8 mouse cellular contexts compared by ENCODE assay signal in the genomic region with DNA sequence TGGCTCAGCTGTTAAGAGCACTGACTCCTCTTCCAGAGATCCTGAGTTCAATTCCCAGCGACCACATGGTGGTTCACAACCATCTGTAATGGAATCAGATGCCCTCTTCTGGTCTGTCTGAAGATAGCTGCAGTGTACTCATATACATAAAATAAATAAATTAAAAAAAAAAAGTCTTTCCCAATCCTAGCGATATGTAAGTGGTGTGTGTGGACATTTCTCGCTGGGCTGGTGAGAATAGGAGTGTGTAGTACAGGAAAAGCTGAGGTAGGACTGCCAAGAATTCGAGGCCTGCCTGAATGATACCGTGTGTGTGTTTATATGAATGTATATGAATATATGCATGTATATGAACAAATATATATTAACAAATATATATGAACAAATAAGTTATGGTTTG. TPM values are rescaled to one million over a fixed set of nuclear protein-coding genes. Genes with fewer than 3 reads are reported as not detected.
A peak's percentile ranks its signal among the peaks of the same experiment; 100 is the strongest.
DNase-seq lines count a peak whose midpoint lies in the region; ATAC-seq lines count a peak whose summit lies in the region.

No protein-coding gene starts in this region.

- H3K4me1 ChIP-seq in heart, embryonic 10.5 days, result peaks cover 32% of the 10 kb centered on the region
- peaks cover 26% of the 10 kb centered on the region for H3K4me1 ChIP-seq in forebrain, embryonic 16.5 days (replicated peaks; ENCODE audit: control insufficient read depth, insufficient read depth, low read length)

- ATAC-seq in forebrain, embryonic 16.5 days, result no peak
- ATAC-seq in activated CD4-positive, CD25-positive, alpha-beta regulatory T cell, adult 4 months, result no peak

- no peaks in the 10 kb centered on the region for H3K27me3 ChIP-seq in heart, embryonic 10.5 days (ENCODE audit: insufficient read depth, poor library complexity, severe bottlenecking)
- no peaks in the 10 kb centered on the region for H3K27me3 ChIP-seq in forebrain, embryonic 16.5 days (replicated peaks; ENCODE audit: control insufficient read depth, insufficient read depth, low read length)

- H3K4me3 ChIP-seq in heart, embryonic 10.5 days, result peak overlapping the region; percentile 66; the same call in 1 of the 2 replicates
- H3K4me3 ChIP-seq in forebrain, embryonic 16.5 days (replicated peaks; ENCODE audit: low read length), result no peak overlapping the region
- H3K4me3 ChIP-seq in macrophage (ENCODE audit: inconsistent target), result peak overlapping the region; percentile 56

- no peak for DNase-seq in heart, embryonic 10.5 days (ENCODE audit: low spot score)
- DNase-seq in heart, postnatal 4 days, result no peak
- DNase-seq in A20 (ENCODE audit: low read depth, low spot score), result peak; percentile 39
- DNase-seq in right cerebral cortex, adult 18-20 months, result no peak
- DNase-seq in retina, embryonic 14.5 days (ENCODE audit: low spot score), result no peak

- H3K9me3 ChIP-seq in heart, embryonic 10.5 days, result no peaks in the 10 kb centered on the region
- H3K9me3 ChIP-seq in forebrain, embryonic 16.5 days (ENCODE audit: control insufficient read depth, low read length), result no peaks in the 10 kb centered on the region

- peaks cover 37% of the 10 kb centered on the region for H3K79me2 ChIP-seq in macrophage (ENCODE audit: inconsistent target)

- peaks cover 10% of the 10 kb centered on the region; the same call in 1 of the 2 replicates for H3K36me3 ChIP-seq in heart, embryonic 10.5 days
- H3K36me3 ChIP-seq in forebrain, embryonic 16.5 days (ENCODE audit: control insufficient read depth, insufficient read depth), result no peaks in the 10 kb centered on the region
- peaks cover 5% of the 10 kb centered on the region; the same call in 1 of the 2 replicates for H3K36me3 ChIP-seq in macrophage (ENCODE audit: inconsistent target)

- 52% methylated on average over 5 of the region's 5 CpGs for WGBS in heart, embryonic 10.5 days
- WGBS in forebrain, embryonic 16.5 days, result 47% methylated on average over 5 of the region's 5 CpGs
- 31% methylated on average over 5 of the region's 5 CpGs for WGBS in macrophage (ENCODE audit: missing documents)

- H3K4me2 ChIP-seq in forebrain, embryonic 16.5 days (ENCODE audit: low read length), result 0 out of 2 replicates have a peak overlapping the region, but pooled peaks have one; percentile 25

- no peak overlapping the region for H3K9ac ChIP-seq in forebrain, embryonic 16.5 days (replicated peaks; ENCODE audit: low read depth, low read length)

- H3K27ac ChIP-seq in heart, embryonic 10.5 days, result peak overlapping the region; percentile 94; the same call in 1 of the 2 replicates
- H3K27ac ChIP-seq in forebrain, embryonic 16.5 days (ENCODE audit: low read length), result no peak overlapping the region
- H3K27ac ChIP-seq in macrophage, result no peak overlapping the region

RNA-seq across cellular contexts. Expression of gene Bpnt1, which starts 0.6 kb away (rescaled TPM):
- polyA plus RNA-seq in heart, embryonic 10.5 days (2016; fragmentation: Nextera tagmentation; extraction: Ambion mirVana), result 38.5 and 39.9 TPM in 2 replicates
- 10 to 100 TPM; 27.8 to 29.8 TPM for total RNA-seq in heart, postnatal 4 days (2021)
- 33.9 and 43.2 TPM in 2 replicates for polyA plus RNA-seq in forebrain, embryonic 16.5 days (2015; fragmentation: Nextera tagmentation; extraction: Ambion mirVana)
- 10 to 100 TPM in 1 of 26 experiments, 1 to 10 TPM in 23, under 1 TPM in 2; 0.65 to 13.1 (median 3.7) TPM for total RNA-seq in macrophage (2018; cell fraction: chromatin; rRNA removed)
- 10 to 100 TPM; 15.9 to 22.4 (median 20.8) TPM for total RNA-seq in macrophage (2018; cell fraction: cytosol; rRNA removed)
- 10 to 100 TPM in 3 of 26 experiments, 1 to 10 TPM in 23; 2.8 to 12.9 (median 6.3) TPM for total RNA-seq in macrophage (2018; cell fraction: nucleus; rRNA removed)
- 16.3 to 36.1 TPM (median 25.1 TPM) in 3 replicates for polyA plus RNA-seq in macrophage (2018)
- 10 to 100 TPM; 15.7 to 16.7 TPM for polyA plus RNA-seq in activated CD4-positive, CD25-positive, alpha-beta regulatory T cell, adult 4 months (2017; shearing (Covaris generic))

RNA-seq across cellular contexts. Expression of gene Iars2, which starts 2.2 kb away (rescaled TPM):
- 31.7 and 43.8 TPM in 2 replicates for polyA plus RNA-seq in heart, embryonic 10.5 days (2016; fragmentation: Nextera tagmentation; extraction: Ambion mirVana)
- total RNA-seq in heart, postnatal 4 days (2021), result 10 to 100 TPM; 71.5 to 73.4 TPM
- polyA plus RNA-seq in forebrain, embryonic 16.5 days (2015; fragmentation: Nextera tagmentation; extraction: Ambion mirVana), result 18.2 and 23.6 TPM in 2 replicates
- 10 to 100 TPM; 15.7 to 76.8 (median 44.4) TPM for total RNA-seq in macrophage (2018; cell fraction: chromatin; rRNA removed)
- total RNA-seq in macrophage (2018; cell fraction: cytosol; rRNA removed), result 10 to 100 TPM; 13.6 to 27.3 (median 19.7) TPM
- total RNA-seq in macrophage (2018; cell fraction: nucleus; rRNA removed), result 10 to 100 TPM; 16.8 to 61.1 (median 26.1) TPM
- polyA plus RNA-seq in macrophage (2018), result 19.2 to 23.9 TPM (median 22.4 TPM) in 3 replicates
- 10 to 100 TPM in 1 of 2 experiments, 1 to 10 TPM in 1; 8.7 to 12.1 TPM for polyA plus RNA-seq in activated CD4-positive, CD25-positive, alpha-beta regulatory T cell, adult 4 months (2017; shearing (Covaris generic))

RNA-seq across cellular contexts. Expression of gene Eprs, which starts 31.5 kb away (rescaled TPM):
- 135 and 151 TPM in 2 replicates for polyA plus RNA-seq in heart, embryonic 10.5 days (2016; fragmentation: Nextera tagmentation; extraction: Ambion mirVana)
- total RNA-seq in heart, postnatal 4 days (2021), result 10 to 100 TPM; 82.0 to 88.0 TPM
- 144 and 147 TPM in 2 replicates for polyA plus RNA-seq in forebrain, embryonic 16.5 days (2015; fragmentation: Nextera tagmentation; extraction: Ambion mirVana)
- 100 to 1,000 TPM in 22 of 26 experiments, 10 to 100 TPM in 4; 34.7 to 257 (median 158) TPM for total RNA-seq in macrophage (2018; cell fraction: chromatin; rRNA removed)
- 10 to 100 TPM; 41.3 to 82.1 (median 54.8) TPM for total RNA-seq in macrophage (2018; cell fraction: cytosol; rRNA removed)
- total RNA-seq in macrophage (2018; cell fraction: nucleus; rRNA removed), result 100 to 1,000 TPM in 12 of 26 experiments, 10 to 100 TPM in 14; 38.9 to 171 (median 97.6) TPM
- 29.3 to 59.6 TPM (median 55.0 TPM) in 3 replicates for polyA plus RNA-seq in macrophage (2018)
- polyA plus RNA-seq in activated CD4-positive, CD25-positive, alpha-beta regulatory T cell, adult 4 months (2017; shearing (Covaris generic)), result 10 to 100 TPM; 86.2 to 95.6 TPM
